Mouse (Mus musculus) intestine, postnatal 0 days (tissue): ENCODE measurements around the gene Slc9a3r1. TPM values are rescaled to one million over a fixed set of nuclear protein-coding genes. Genes with fewer than 3 reads are reported as not detected.

Source experiments
- ATAC-seq: fragments of 200-750 bp; cut with Nextera tagmentation; 2 replicates; pipeline ENCODE4 v1.8.0; 2017; ENCODE audit warnings: mild to moderate bottlenecking, moderate TSS enrichment, moderate library complexity
- H3K27ac ChIP-seq: fragments of 300-500 bp; sonication (generic); 2 replicates; pipeline ENCODE4 v1.5.1; 2014; ENCODE audit warnings: mild to moderate bottlenecking, low read depth, low read length, moderate library complexity
- H3K27me3 ChIP-seq: fragments of 300-500 bp; sonication (generic); replicated peaks from 2 replicates; pipeline ENCODE4 v1.6.1; 2014; ENCODE audit warnings: low read length, mixed read lengths; ENCODE audit not compliant: control insufficient read depth, insufficient read depth
- H3K36me3 ChIP-seq: fragments of 300-500 bp; sonication (generic); 2 replicates; pipeline ENCODE4 v1.6.1; 2014; ENCODE audit warnings: mild to moderate bottlenecking, moderate library complexity; ENCODE audit not compliant: control insufficient read depth, insufficient read depth
- H3K4me1 ChIP-seq: fragments of 300-500 bp; sonication (generic); replicated peaks from 2 replicates; pipeline ENCODE4 v1.6.1; 2014; ENCODE audit warnings: antibody characterized with exemption, low read length, mixed read lengths; ENCODE audit not compliant: control insufficient read depth, insufficient read depth
- H3K4me2 ChIP-seq: fragments of 300-500 bp; sonication (generic); replicated peaks from 2 replicates; pipeline ENCODE4 v1.6.1; 2014; ENCODE audit warnings: low read depth, mild to moderate bottlenecking, moderate library complexity
- H3K4me3 ChIP-seq: fragments of 300-500 bp; sonication (generic); 2 replicates; pipeline ENCODE4 v1.5.1; 2014; ENCODE audit warnings: low read depth, low read length
- H3K9ac ChIP-seq: fragments of 300-500 bp; sonication (generic); 2 replicates; pipeline ENCODE4 v1.6.1; 2014; ENCODE audit warnings: mild to moderate bottlenecking, low read depth, low read length
- H3K9me3 ChIP-seq: fragments of 300-500 bp; sonication (generic); 2 replicates; pipeline ENCODE4 v1.6.1; 2016; ENCODE audit warnings: mixed run types; ENCODE audit not compliant: control insufficient read depth
- CTCF ChIP-seq: sonication (generic); IDR thresholded peaks from 2 replicates; pipeline ENCODE4 v1.5.1; 2016; ENCODE audit warnings: low read depth, mild to moderate bottlenecking, control low read depth, antibody characterized with exemption, moderate library complexity
- WGBS: fragments of 180-500 bp; shearing (Covaris S2); extraction: QIAGEN DNeasy Blood & Tissue Kit; methylation state at CpG from one replicate; pipeline ENCODE4 v1.1.7; 2014; 5-methylcytosine and 5-hydroxymethylcytosine counted together
- polyA plus RNA-seq: library from polyadenylated mRNA; unstranded; fragments of >200 nt; fragmentation: Nextera tagmentation; extraction: Ambion mirVana; gene quantifications from 2 replicates; pipeline ENCODE4 v1.2.1, GENCODE M21; 2015

The Slc9a3r1 gene
- polyA plus RNA-seq, 1 experiment from 2014 or later: 679 TPM

DNA sequence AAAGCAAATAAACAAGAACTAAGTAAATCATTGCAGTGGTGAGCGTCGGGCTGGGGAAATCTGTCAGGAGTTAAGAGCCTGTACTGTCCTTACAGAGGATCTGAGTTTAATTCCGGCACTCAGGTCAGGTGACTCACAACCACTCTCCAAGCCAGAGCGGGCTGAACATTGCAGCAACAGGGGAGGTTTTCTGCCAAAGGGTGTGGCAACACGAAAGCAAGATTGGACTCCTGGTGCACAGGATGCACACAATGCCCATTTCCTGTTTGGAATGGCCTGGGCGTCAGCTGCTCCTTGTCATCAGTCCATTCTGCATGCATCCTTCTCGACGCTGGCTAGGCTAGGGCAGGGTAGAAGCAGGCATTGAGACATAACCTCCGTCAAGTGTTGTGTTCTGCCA lies 56.1 kb downstream of the Slc9a3r1 start:
- Histone ChIP-seq H3K4me3 (no peak overlapping the region), H3K9me3 (no peaks in the 10 kb centered on the region), H3K27ac (no peak overlapping the region), H3K4me1 (peaks cover 12% of the 10 kb centered on the region), H3K27me3 (no peaks in the 10 kb centered on the region), H3K4me2 (no peak overlapping the region), H3K9ac (no peak overlapping the region), H3K36me3 (peaks cover 11% of the 10 kb centered on the region)
- no peak for TF ChIP-seq CTCF
- WGBS: 28% methylated on average over 9 of the region's 9 CpGs
- ATAC-seq: peak; percentile 78

DNA sequence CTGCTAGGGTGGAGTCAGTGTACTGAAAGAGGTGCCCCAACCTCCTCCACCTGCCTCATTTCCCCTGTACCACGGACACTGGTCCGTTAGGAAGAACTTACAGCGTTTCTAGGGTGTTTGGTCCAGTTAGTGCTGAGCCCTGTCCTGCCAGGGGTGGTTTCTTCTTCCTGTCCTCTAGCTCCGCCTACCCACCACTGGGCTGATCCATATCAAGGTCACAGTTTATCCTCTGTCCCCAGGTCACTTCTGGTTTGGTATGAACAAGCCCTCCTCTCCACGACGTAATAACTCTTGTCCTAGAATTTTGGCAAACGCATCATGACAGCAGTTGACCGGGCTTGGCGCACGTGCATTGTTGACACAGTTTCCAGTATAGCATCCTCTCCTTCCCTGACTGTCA lies 56.5 kb downstream of the Slc9a3r1 start:
- H3K4me3 ChIP-seq: no peak overlapping the region
- H3K36me3 ChIP-seq: peaks cover 11% of the 10 kb centered on the region
- no peak overlapping the region for H3K27ac ChIP-seq
- no peaks in the 10 kb centered on the region for H3K27me3 ChIP-seq
- H3K9ac ChIP-seq: no peak overlapping the region
- H3K4me2 ChIP-seq: no peak overlapping the region
- no peak for ATAC-seq
- no peaks in the 10 kb centered on the region for H3K9me3 ChIP-seq
- 79% methylated on average over 10 of the region's 10 CpGs for WGBS
- H3K4me1 ChIP-seq: peaks cover 12% of the 10 kb centered on the region
- TF ChIP-seq CTCF: no peak

DNA sequence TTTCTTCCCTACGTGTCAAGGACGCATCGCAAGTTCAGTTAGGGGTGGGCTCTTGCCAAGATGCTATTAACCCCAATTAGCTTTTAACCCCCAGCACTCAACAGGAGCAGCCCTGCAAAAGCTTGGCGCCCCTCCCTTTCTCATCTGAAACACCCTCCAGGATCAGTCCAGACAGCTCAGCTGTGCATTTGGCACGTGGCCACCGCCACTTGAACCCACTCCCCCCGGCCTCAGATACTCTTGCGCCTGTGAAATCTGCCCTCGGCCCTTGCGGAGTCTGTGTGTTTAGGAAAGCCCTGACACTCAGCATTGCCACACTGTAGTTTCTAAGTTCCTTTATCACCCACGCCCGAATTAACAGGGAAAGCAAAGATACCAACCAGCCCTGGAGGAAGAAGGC lies 58.9 kb downstream of the Slc9a3r1 start:
- peaks cover 12% of the 10 kb centered on the region for H3K4me1 ChIP-seq
- WGBS: 45% methylated on average over 12 of the region's 12 CpGs
- H3K4me3 ChIP-seq: no peak overlapping the region
- H3K9me3 ChIP-seq: no peaks in the 10 kb centered on the region
- no peak overlapping the region; the same call in 1 of the 2 replicates for H3K4me2 ChIP-seq
- ATAC-seq: no peak
- no peak overlapping the region for H3K9ac ChIP-seq
- no peaks in the 10 kb centered on the region for H3K27me3 ChIP-seq
- H3K36me3 ChIP-seq: peaks cover 11% of the 10 kb centered on the region
- no peak overlapping the region for H3K27ac ChIP-seq
- TF ChIP-seq CTCF: no peak

DNA sequence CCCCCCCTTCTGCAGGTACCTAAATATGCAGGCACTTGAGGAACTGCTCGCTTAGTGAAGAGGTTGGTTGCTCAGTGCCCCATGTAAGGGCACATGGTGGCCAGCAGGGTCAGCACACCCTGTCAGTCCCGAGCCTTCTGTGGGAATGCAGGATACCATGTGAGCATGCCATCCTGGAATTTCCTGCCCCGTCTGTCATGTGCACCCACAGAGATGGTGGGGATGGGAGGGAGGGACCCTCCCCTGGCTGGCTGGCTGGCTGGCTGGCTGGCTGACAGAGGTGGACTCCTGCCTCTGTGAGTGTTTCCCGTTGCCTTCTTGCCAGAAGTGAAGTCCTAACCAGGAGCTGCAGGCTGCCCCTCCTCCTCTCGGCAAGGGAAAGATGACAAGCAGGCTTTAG lies 59.4 kb downstream of the Slc9a3r1 start:
- Histone ChIP-seq H3K27ac (no peak overlapping the region), H3K9me3 (no peaks in the 10 kb centered on the region), H3K9ac (no peak overlapping the region), H3K36me3 (peaks cover 11% of the 10 kb centered on the region), H3K27me3 (no peaks in the 10 kb centered on the region), H3K4me2 (no peak overlapping the region), H3K4me3 (no peak overlapping the region), H3K4me1 (peaks cover 12% of the 10 kb centered on the region)
- ATAC-seq: no peak
- no peak for TF ChIP-seq CTCF
- WGBS: 57% methylated on average over 5 of the region's 5 CpGs

DNA sequence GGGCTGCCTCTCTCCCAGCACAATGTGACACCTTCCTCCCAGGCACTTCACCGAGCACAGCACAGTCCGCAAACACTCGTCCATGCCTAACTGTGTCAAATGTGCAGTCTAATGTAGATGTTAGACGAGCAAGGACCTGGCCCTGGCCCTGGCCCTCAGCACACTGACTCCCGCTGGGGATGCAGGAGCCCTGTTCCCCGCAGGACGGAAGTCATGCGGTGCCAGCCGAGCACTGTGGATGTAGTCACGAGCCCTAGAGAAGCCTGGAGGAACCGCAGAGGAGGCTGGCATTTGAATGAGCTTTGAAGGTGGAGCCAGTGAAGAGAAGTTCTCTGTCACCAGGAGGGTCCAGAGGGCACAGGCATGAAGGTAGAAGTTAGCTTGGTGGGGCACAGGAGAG lies 60.3 kb downstream of the Slc9a3r1 start:
- Histone ChIP-seq H3K4me1 (peaks cover 12% of the 10 kb centered on the region), H3K4me2 (no peak overlapping the region), H3K9me3 (no peaks in the 10 kb centered on the region), H3K27me3 (no peaks in the 10 kb centered on the region), H3K4me3 (no peak overlapping the region), H3K27ac (no peak overlapping the region), H3K36me3 (peaks cover 11% of the 10 kb centered on the region), H3K9ac (no peak overlapping the region)
- no peak for TF ChIP-seq CTCF
- 80% methylated on average over 11 of the region's 11 CpGs for WGBS
- ATAC-seq: no peak

DNA sequence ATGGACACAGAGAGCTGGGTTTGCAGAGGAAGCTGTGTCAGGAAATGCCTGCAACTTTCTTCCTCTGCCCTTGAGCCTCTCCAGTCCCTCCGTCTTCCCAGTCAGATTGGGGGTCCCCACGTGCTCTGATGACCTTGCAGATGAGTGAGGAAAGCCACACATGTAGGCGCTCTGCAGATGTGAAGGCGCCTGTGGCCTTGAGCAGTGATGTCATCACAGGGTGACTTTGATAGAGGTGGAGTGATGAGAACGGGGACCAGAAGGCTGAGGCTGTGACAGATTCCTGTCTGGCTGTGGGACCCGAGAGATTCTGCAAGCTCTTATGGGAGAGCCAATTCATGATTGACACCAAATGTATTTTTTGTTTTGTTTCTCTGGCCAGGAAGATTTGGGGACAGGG lies 60.7 kb downstream of the Slc9a3r1 start:
- no peak for ATAC-seq
- Histone ChIP-seq H3K9ac (no peak overlapping the region), H3K36me3 (peaks cover 11% of the 10 kb centered on the region), H3K9me3 (no peaks in the 10 kb centered on the region), H3K27me3 (no peaks in the 10 kb centered on the region), H3K27ac (no peak overlapping the region), H3K4me3 (no peak overlapping the region), H3K4me2 (no peak overlapping the region), H3K4me1 (peaks cover 9% of the 10 kb centered on the region)
- WGBS: 80% methylated on average over 6 of the region's 6 CpGs
- TF ChIP-seq CTCF: no peak

DNA sequence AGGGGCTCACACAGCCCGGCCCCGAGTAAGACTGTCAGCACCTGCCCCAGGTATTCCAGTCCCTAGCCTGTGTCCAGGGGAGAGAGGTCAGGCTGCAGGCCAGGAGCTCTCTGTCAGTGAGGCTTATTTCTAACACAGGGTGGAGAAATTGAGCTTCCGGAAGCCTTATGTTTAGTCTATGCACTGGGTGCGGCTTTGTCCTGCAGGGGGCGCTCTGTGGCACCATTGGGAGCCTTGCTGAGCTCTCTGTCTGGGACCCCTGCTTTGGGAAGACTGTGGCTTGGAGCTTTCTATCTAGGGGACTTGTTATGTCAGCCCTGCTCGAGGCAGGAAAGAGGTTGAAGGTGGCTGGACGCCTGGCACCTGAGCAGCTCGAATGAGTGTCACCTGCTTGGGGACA lies 61.7 kb downstream of the Slc9a3r1 start:
- H3K4me2 ChIP-seq: no peak overlapping the region
- H3K4me3 ChIP-seq: no peak overlapping the region
- H3K4me1 ChIP-seq: peaks cover 6% of the 10 kb centered on the region; the same call in 1 of the 2 replicates
- H3K27ac ChIP-seq: no peak overlapping the region
- H3K27me3 ChIP-seq: no peaks in the 10 kb centered on the region
- no peak for ATAC-seq
- no peak overlapping the region for H3K9ac ChIP-seq
- 58% methylated on average over 8 of the region's 8 CpGs for WGBS
- H3K9me3 ChIP-seq: no peaks in the 10 kb centered on the region
- peak; percentile 76 for TF ChIP-seq CTCF
- peaks cover 6% of the 10 kb centered on the region for H3K36me3 ChIP-seq
